Mouse (Mus musculus) Patski (cell line): ENCODE results near the gene Olfr134. TPM values are rescaled to one million over a fixed set of nuclear protein-coding genes. Genes with fewer than 3 reads are reported as not detected.
"Not testable (repeated sequence)": the region's sequence is repeated elsewhere in the genome, so short reads cannot be mapped to it uniquely, and the experiment has no call there.

Experiments used
- ATAC-seq: fragments of 100-300 bp; one replicate; pipeline ENCODE4 v1.8.0; 2021
- CTCF ChIA-PET: fragments of 350-600 bp; sonication (Branson Sonifier 250); formaldehyde crosslinking; loops from one replicate; lab custom pipeline; 2022; ENCODE audit warnings: inconsistent platforms; lab: Charles Lee
- POLR2A ChIA-PET: fragments of 350-600 bp; sonication (Branson Sonifier 250); formaldehyde crosslinking; loops from one replicate; lab custom pipeline; 2022; ENCODE audit warnings: antibody characterized with exemption, inconsistent platforms; lab: Charles Lee
- DNase-seq: peaks from one replicate; pipeline ENCODE4 v3.0.0-alpha.2; 2011; ENCODE audit warnings: low read depth, low spot score
- H3K27me3 ChIP-seq: fragments of 371-371 bp; one replicate; pipeline ENCODE4 v1.5.1; 2021
- CTCF ChIP-seq: fragments of 100-300 bp; IDR thresholded peaks from one replicate; pipeline ENCODE4 v1.5.1; 2021
- in situ Hi-C: fragments of 300-500 bp; cut with MboI; formaldehyde crosslinking; loops from 3 replicates; pipeline ENCODE4 v1.11.1; 2018; ENCODE audit warnings: low pct_unique_long_range_greater_than_20kb, mixed read lengths
- polyA plus RNA-seq: library from polyadenylated mRNA; unstranded; gene quantifications from one replicate; pipeline ENCODE4 v1.2.3, GENCODE M21; 2021

Olfr134 gene
- polyA plus RNA-seq: not detected

DNA sequence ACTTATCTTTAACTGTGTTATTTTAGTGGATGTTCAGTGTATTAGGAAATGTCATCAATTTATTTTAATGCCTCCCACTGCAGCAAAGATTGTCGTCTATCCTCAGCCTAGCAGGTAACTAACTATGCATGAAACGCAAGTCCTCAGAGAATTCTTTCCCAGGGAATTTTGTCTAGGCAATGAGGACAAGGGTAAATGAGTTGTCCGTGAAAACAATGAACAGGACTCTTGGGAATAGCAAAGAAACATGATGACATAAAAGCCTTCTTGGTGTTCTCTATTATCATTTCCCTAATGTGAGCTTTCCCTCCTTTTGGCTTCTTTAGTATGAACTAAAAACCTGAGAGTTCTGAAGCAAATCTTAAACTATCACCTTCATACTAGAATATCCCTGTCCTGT, at the start of gene Olfr134:
TSS of gene Olfr134 (plus strand) at position 301 of the 400 bp plus-strand sequence.
- no peak for TF ChIP-seq CTCF
- in situ Hi-C loops: no loop called here
- H3K27me3 ChIP-seq: no peaks in the 10 kb centered on the region
- CTCF ChIA-PET: no interaction called here
- ATAC-seq: no peak
- POLR2A ChIA-PET: no interaction called here
- DNase-seq: no peak

DNA sequence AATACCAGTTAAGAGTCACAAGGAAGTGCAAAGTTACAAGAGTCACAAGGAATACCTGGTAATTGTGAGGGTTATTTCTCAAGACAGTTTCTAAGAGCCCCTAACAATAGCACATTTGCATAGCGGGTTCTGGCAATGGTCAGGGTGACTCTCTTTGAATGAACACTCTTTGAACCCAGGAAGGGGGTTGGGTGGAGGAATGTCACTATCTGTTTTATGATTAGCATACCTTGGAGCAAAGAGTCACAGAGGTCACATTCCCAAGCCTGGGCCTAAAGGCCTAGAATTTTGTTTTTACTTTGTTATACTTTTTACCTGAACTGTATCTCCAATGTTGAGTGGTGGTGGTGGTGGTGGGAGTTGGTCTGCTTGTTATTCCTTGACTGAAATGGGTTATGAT, 47.0 kb upstream of the Olfr134 start:
- CTCF ChIA-PET: not testable (repeated sequence)

GRCm38 (mm10) chr17:38125371-38125770, 45.8 kb upstream of the Olfr134 start:
- in situ Hi-C loops, CTCF ChIA-PET, POLR2A ChIA-PET: not testable (repeated sequence)

More for the DNA sequence above, 47.0 kb upstream of the Olfr134 start:
- H3K27me3 ChIP-seq, in situ Hi-C loops, POLR2A ChIA-PET, DNase-seq, ATAC-seq: not testable (repeated sequence)

GRCm38 (mm10) chr17:38134426-38134825, 36.8 kb upstream of the Olfr134 start, which contains the start of gene Olfr132:
Olfr132 (minus strand) TSS chr17:38134526.
- POLR2A ChIA-PET: no interaction called here
- TF ChIP-seq CTCF: no peak
- DNase-seq (no peak), ATAC-seq (no peak)
- in situ Hi-C loops: no loop called here
- CTCF ChIA-PET: no interaction called here
- no peaks in the 10 kb centered on the region for H3K27me3 ChIP-seq

More at GRCm38 (mm10) chr17:38125371-38125770, 45.8 kb upstream of the Olfr134 start:
- not testable (repeated sequence) for H3K27me3 ChIP-seq, ATAC-seq, DNase-seq

- no peaks in the 10 kb centered on the region for H3K27me3 ChIP-seq
- ChIA-PET CTCF (no interaction called here), POLR2A (no interaction called here)
- ATAC-seq (no peak), DNase-seq (no peak)
- TF ChIP-seq CTCF: no peak
- in situ Hi-C loops: no loop called here
Observed at GRCm38 (mm10) chr17:38144981-38145380, 26.2 kb upstream of the Olfr134 start, which contains the start of gene Olfr133. Olfr133 (plus strand) TSS chr17:38145281.

DNA sequence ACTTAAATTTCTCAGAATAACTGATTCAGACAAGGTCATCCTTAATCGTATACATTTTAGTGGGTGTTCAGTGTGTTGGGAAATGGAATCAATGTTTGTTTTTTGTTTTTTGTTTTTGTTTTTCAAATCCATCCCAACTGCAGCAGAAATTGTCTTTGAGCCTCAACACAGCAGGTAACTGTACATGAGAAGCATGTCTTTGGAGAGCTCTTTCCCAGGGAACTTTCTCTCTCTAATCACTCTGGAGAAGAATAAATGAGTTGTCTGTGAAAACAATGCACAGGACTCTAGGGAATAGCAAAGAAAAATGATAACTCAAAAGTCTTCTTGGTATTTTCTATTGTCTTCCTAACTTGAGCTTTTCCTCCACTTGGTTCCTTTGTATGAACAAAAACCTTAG, 32.8 kb downstream of the Olfr134 start, which contains the start of gene Olfr135:
TSS of gene Olfr135 (plus strand) at position 301 of the 400 bp plus-strand sequence.
- ChIA-PET CTCF (interaction anchor here (0.7 kb wide), 1 partner anchor 24 kb away, joined by 3 read pairs; no protein-coding TSS in a partner anchor), POLR2A (no interaction called here)
- DNase-seq: no peak
- ATAC-seq: no peak
- in situ Hi-C loops: no loop called here
- no peaks in the 10 kb centered on the region for H3K27me3 ChIP-seq
- TF ChIP-seq CTCF: no peak

Other genes starting within 250 kb of the Olfr134 start
- not detected for gene Olfr761, start 218.3 kb upstream of the Olfr134 start, polyA plus RNA-seq
- not detected for gene Olfr129, start 111.3 kb upstream of the Olfr134 start, polyA plus RNA-seq
- not detected for gene Olfr130, start 107.5 kb upstream of the Olfr134 start, polyA plus RNA-seq
- not detected for gene Olfr131, start 82.7 kb upstream of the Olfr134 start, polyA plus RNA-seq
- gene Olfr132, start 36.9 kb upstream of the Olfr134 start, polyA plus RNA-seq: not detected
- gene Olfr133, start 26.1 kb upstream of the Olfr134 start, polyA plus RNA-seq: not detected
- not detected for gene Olfr135, start 32.9 kb downstream of the Olfr134 start, polyA plus RNA-seq
- not detected for gene Olfr138, start 89.6 kb downstream of the Olfr134 start, polyA plus RNA-seq
- gene Olfr137, start 136.2 kb downstream of the Olfr134 start, polyA plus RNA-seq: not detected
- not detected for gene Olfr136, start 158.4 kb downstream of the Olfr134 start, polyA plus RNA-seq
- gene Esp36, start 248.8 kb downstream of the Olfr134 start, polyA plus RNA-seq: not detected